Mouse (Mus musculus): Measurements from ENCODE around the gene Slc26a5. TPM values are rescaled to one million over a fixed set of nuclear protein-coding genes. Genes with fewer than 3 reads are reported as not detected.

Gene Slc26a5
- polyA plus RNA-seq, 1 experiment: not detected

GRCm38 (mm10) chr5:21784161-21785052, 81.0 kb downstream of the Slc26a5 start:
- Histone ChIP-seq H3K4me3 (replicated peaks; ENCODE audit: control insufficient read depth, low read depth, low read length) (peak overlapping the region; percentile 91), H3K27ac (ENCODE audit: control insufficient read depth, insufficient read depth, low read depth, low read length, poor library complexity) (peak overlapping the region; percentile 59), H3K4me1 (ENCODE audit: control insufficient read depth, insufficient read depth, low read length) (no peaks in the 10 kb centered on the region; the same call in 1 of the 2 replicates)
- TF ChIP-seq POLR2A (IDR thresholded peaks at IDR 0.05; ENCODE audit: borderline replicate concordance, control insufficient read depth, low read depth, low read length): no peak
- no peak for TF ChIP-seq CTCF (IDR thresholded peaks at IDR 0.05; ENCODE audit: control insufficient read depth, insufficient read depth, low read length)
- WGBS: under 1% methylated on average over 51 of the region's 51 CpGs

GRCm38 (mm10) chr5:21776491-21776890, 88.9 kb downstream of the Slc26a5 start:
- WGBS: 88% methylated on average over 6 of the region's 6 CpGs
- TF ChIP-seq POLR2A (IDR thresholded peaks at IDR 0.05; ENCODE audit: borderline replicate concordance, control insufficient read depth, low read depth, low read length): no peak
- no peak for TF ChIP-seq CTCF (IDR thresholded peaks at IDR 0.05; ENCODE audit: control insufficient read depth, insufficient read depth, low read length)
- H3K27ac ChIP-seq (ENCODE audit: control insufficient read depth, insufficient read depth, low read depth, low read length, poor library complexity): no peak overlapping the region
- no peaks in the 10 kb centered on the region for H3K4me1 ChIP-seq (ENCODE audit: control insufficient read depth, insufficient read depth, low read length)
- no peak overlapping the region for H3K4me3 ChIP-seq (replicated peaks; ENCODE audit: control insufficient read depth, low read depth, low read length)

GRCm38 (mm10) chr5:21769841-21770240, 95.6 kb downstream of the Slc26a5 start:
- H3K4me3 ChIP-seq (replicated peaks; ENCODE audit: control insufficient read depth, low read depth, low read length): no peak overlapping the region
- H3K4me1 ChIP-seq (ENCODE audit: control insufficient read depth, insufficient read depth, low read length): no peaks in the 10 kb centered on the region
- no peak overlapping the region for H3K27ac ChIP-seq (ENCODE audit: control insufficient read depth, insufficient read depth, low read depth, low read length, poor library complexity)
- WGBS: 93% methylated on average over 6 of the region's 6 CpGs
- TF ChIP-seq POLR2A (IDR thresholded peaks at IDR 0.05; ENCODE audit: borderline replicate concordance, control insufficient read depth, low read depth, low read length) (no peak), CTCF (IDR thresholded peaks at IDR 0.05; ENCODE audit: control insufficient read depth, insufficient read depth, low read length) (no peak)

- no peaks in the 10 kb centered on the region for H3K4me1 ChIP-seq (ENCODE audit: control insufficient read depth, insufficient read depth, low read length)
- TF ChIP-seq POLR2A (IDR thresholded peaks at IDR 0.05; ENCODE audit: borderline replicate concordance, control insufficient read depth, low read depth, low read length) (no peak), CTCF (IDR thresholded peaks at IDR 0.05; ENCODE audit: control insufficient read depth, insufficient read depth, low read length) (no peak)
- H3K4me3 ChIP-seq (replicated peaks; ENCODE audit: control insufficient read depth, low read depth, low read length): no peak overlapping the region
- WGBS: 47% methylated on average over 4 of the region's 4 CpGs
- H3K27ac ChIP-seq (ENCODE audit: control insufficient read depth, insufficient read depth, low read depth, low read length, poor library complexity): no peak overlapping the region
Measured at GRCm38 (mm10) chr5:21768506-21768905, 96.9 kb downstream of the Slc26a5 start.

Other genes with a start within 250 kb of the Slc26a5 start
- gene Fbxl13, start 220.0 kb downstream of the Slc26a5 start, polyA plus RNA-seq (2011; ENCODE audit: insufficient read depth, insufficient read length, low replicate concordance, missing spikeins): not detected in 2 replicates
- 10.2 and 12.9 TPM in 2 replicates for gene Armc10, start 219.8 kb downstream of the Slc26a5 start, polyA plus RNA-seq (2011; ENCODE audit: insufficient read depth, insufficient read length, low replicate concordance, missing spikeins)
- gene Napepld, start 164.2 kb downstream of the Slc26a5 start, polyA plus RNA-seq (2011; ENCODE audit: insufficient read depth, insufficient read length, low replicate concordance, missing spikeins): not detected in 2 replicates
- 26.0 and 59.8 TPM in 2 replicates for gene Pmpcb, start 128.5 kb downstream of the Slc26a5 start, polyA plus RNA-seq (2011; ENCODE audit: insufficient read depth, insufficient read length, low replicate concordance, missing spikeins)
- gene Dnajc2, start 80.4 kb downstream of the Slc26a5 start, polyA plus RNA-seq (2011; ENCODE audit: insufficient read depth, insufficient read length, low replicate concordance, missing spikeins): 29.1 and 47.2 TPM in 2 replicates
- gene Psmc2, start 80.3 kb downstream of the Slc26a5 start, polyA plus RNA-seq (2011; ENCODE audit: insufficient read depth, insufficient read length, low replicate concordance, missing spikeins): 49.8 and 63.0 TPM in 2 replicates